Mouse (Mus musculus) cerebellum, adult 2 months (tissue): ENCODE data around the gene Maip1. TPM values are rescaled to one million over a fixed set of nuclear protein-coding genes. Genes with fewer than 3 reads are reported as not detected.

Experiments
- DNase-seq, 2 experiments: peaks; one replicate each; pipeline ENCODE4 v3.0.0; 2021
- H3K27ac ChIP-seq: fragments of 200-500 bp; 2 replicates; pipeline ENCODE4 v1.5.1; 2012; ENCODE audit warnings: low read length, control low read depth, inconsistent platforms; ENCODE audit not compliant: insufficient read depth
- H3K27me3 ChIP-seq: fragments of 200-500 bp; 2 replicates; pipeline ENCODE4 v1.6.1; 2012; ENCODE audit warnings: inconsistent platforms, mild to moderate bottlenecking, low read length, moderate library complexity; ENCODE audit not compliant: control insufficient read depth, insufficient read depth
- H3K4me1 ChIP-seq: fragments of 200-500 bp; 2 replicates; pipeline ENCODE4 v1.6.1; 2011; ENCODE audit warnings: low read length; ENCODE audit not compliant: control insufficient read depth, insufficient read depth
- H3K4me3 ChIP-seq: fragments of 200-500 bp; replicated peaks from 2 replicates; pipeline ENCODE3; 2011; ENCODE audit warnings: mild to moderate bottlenecking, low read depth, low read length, control low read depth; ENCODE audit not compliant: insufficient read depth
- CTCF ChIP-seq: fragments of 200-500 bp; IDR thresholded peaks from 2 replicates; pipeline ENCODE4 v1.5.1; 2011; ENCODE audit warnings: low read depth, mild to moderate bottlenecking, control low read depth, low read length, moderate library complexity, borderline replicate concordance; ENCODE audit not compliant: insufficient read depth
- POLR2A ChIP-seq: fragments of 200-500 bp; IDR thresholded peaks from 2 replicates; pipeline ENCODE4 v1.6.1; 2011; ENCODE audit warnings: low read length, control low read depth, borderline replicate concordance; ENCODE audit not compliant: insufficient read depth
- WGBS: fragments of 180-500 bp; shearing (Covaris S2); methylation state at CpG from one replicate; pipeline ENCODE4 v1.1.7; 2018; 5-methylcytosine and 5-hydroxymethylcytosine counted together
- polyA plus RNA-seq: library from polyadenylated mRNA; depleted of rRNA; stranded (reverse); fragments of >200 nt; gene quantifications from 2 replicates; pipeline ENCODE4 v1.2.3, GENCODE M21; 2012; rRNA removed

Gene Maip1
- 11.5 and 11.9 TPM in 2 replicates for polyA plus RNA-seq

- DNase-seq = peak; percentile 85 to 91
- Histone ChIP-seq H3K4me3 (peak within 1 kb of the TSS; percentile 84), H3K4me1 (peaks cover 6% of the 10 kb centered on the region; the same call in 1 of the 2 replicates), H3K27me3 (no peaks in the 10 kb centered on the region), H3K27ac (peak within 1 kb of the TSS; percentile 98)
- TF ChIP-seq POLR2A (peak; percentile 25; the same call in 1 of the 2 replicates), CTCF (no peak)
- under 1% methylated on average over 72 of the region's 72 CpGs for WGBS
Measured at GRCm38 (mm10) chr1:57406187-57407151, at the start of gene Maip1, which contains the start of gene Tyw5. Maip1 (plus strand) TSS chr1:57406328. Tyw5 (minus strand) TSS chr1:57407101.

GRCm38 (mm10) chr1:57358546-57358945 lies 47.6 kb upstream of the Maip1 start:
- no peak for TF ChIP-seq CTCF
- TF ChIP-seq POLR2A = no peak
- 83% methylated on average over 5 of the region's 5 CpGs for WGBS
- Histone ChIP-seq H3K27me3 (no peaks in the 10 kb centered on the region), H3K4me3 (no peak overlapping the region), H3K27ac (no peak overlapping the region), H3K4me1 (no peaks in the 10 kb centered on the region)
- no peak for DNase-seq

- 90% methylated on average over 3 of the region's 3 CpGs for WGBS
- Histone ChIP-seq H3K4me3 (no peak overlapping the region), H3K27ac (no peak overlapping the region), H3K27me3 (no peaks in the 10 kb centered on the region), H3K4me1 (no peaks in the 10 kb centered on the region)
- no peak for DNase-seq
- no peak for TF ChIP-seq POLR2A
- no peak for TF ChIP-seq CTCF
Measured at GRCm38 (mm10) chr1:57367446-57367845, 38.7 kb upstream of the Maip1 start.

GRCm38 (mm10) chr1:57369111-57369510 lies 37.0 kb upstream of the Maip1 start:
- no peak for TF ChIP-seq CTCF
- no peak for TF ChIP-seq POLR2A
- 86% methylated on average over 4 of the region's 4 CpGs for WGBS
- H3K4me1 ChIP-seq = no peaks in the 10 kb centered on the region
- DNase-seq = no peak
- no peak overlapping the region for H3K27ac ChIP-seq
- no peaks in the 10 kb centered on the region for H3K27me3 ChIP-seq
- no peak overlapping the region for H3K4me3 ChIP-seq

- H3K4me3 ChIP-seq = no peak overlapping the region
- 88% methylated on average over 4 of the region's 4 CpGs for WGBS
- DNase-seq = no peak
- TF ChIP-seq POLR2A (no peak), CTCF (no peak)
- H3K27ac ChIP-seq = no peak overlapping the region
- H3K27me3 ChIP-seq = no peaks in the 10 kb centered on the region
- no peaks in the 10 kb centered on the region for H3K4me1 ChIP-seq
Measured at GRCm38 (mm10) chr1:57370451-57370850, 35.7 kb upstream of the Maip1 start.

DNA sequence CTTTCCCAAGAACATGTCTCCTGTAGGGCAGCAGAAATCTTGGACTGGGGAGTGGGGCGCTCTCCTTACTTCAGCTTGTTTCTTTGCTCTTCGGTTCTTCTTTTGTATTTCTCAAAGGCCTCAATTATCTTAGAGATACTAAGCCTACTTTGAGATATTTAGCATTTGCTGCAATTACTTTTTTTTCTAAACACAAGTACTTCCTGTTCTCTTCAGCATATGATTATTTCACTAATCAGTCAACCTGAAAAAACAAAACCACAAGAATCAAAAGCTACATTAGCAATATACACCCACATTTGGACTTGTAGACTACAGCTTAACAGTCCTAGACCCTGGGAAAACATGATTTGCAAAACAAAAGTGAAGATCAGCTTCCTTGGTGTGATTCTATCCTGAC lies 30.9 kb upstream of the Maip1 start:
- Histone ChIP-seq H3K4me1 (no peaks in the 10 kb centered on the region), H3K27me3 (no peaks in the 10 kb centered on the region), H3K27ac (no peak overlapping the region), H3K4me3 (no peak overlapping the region)
- 95% methylated on average over 2 of the region's 2 CpGs for WGBS
- DNase-seq = no peak
- TF ChIP-seq POLR2A = no peak
- TF ChIP-seq CTCF = no peak

DNA sequence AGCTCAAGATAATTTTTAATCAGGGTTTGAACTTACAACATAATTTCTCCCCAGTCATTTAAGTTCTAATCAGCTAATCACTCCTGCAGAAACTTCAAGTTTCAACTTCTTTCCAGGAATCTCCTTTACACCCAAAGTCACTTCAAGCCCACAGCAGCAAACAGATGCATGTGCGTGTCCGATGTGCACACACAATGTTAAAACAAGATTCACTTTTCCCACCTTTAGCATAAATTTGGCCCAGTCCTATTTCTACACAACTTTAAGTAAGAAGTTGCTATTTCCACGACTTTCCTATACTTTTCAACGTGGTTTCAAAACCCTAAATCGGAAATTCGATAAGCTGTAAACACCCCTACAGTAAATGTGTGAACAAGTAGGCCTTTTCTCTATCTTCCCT lies 29.3 kb upstream of the Maip1 start:
- DNase-seq = no peak
- Histone ChIP-seq H3K4me1 (no peaks in the 10 kb centered on the region), H3K4me3 (no peak overlapping the region), H3K27ac (no peak overlapping the region), H3K27me3 (no peaks in the 10 kb centered on the region)
- no peak for TF ChIP-seq POLR2A
- no peak for TF ChIP-seq CTCF
- WGBS = 66% methylated on average over 6 of the region's 6 CpGs
